Mouse (Mus musculus) embryonic stem cell, embryonic (primary cell): ENCODE measurements around the gene Rftn2.

Experiments
- CTCF ChIA-PET, 4 experiments: fragments of 300-600 bp in 2 of 4; fragments of 350-600 bp in 2 of 4; sonication (Branson Sonifier 250); formaldehyde crosslinking; loops; one replicate each; lab custom pipeline; 2022; ENCODE audit warnings: inconsistent platforms in 2 of 4; lab: Charles Lee
- POLR2A ChIA-PET, 4 experiments: fragments of 300-600 bp in 2 of 4; fragments of 350-600 bp in 2 of 4; sonication (Branson Sonifier 250); formaldehyde crosslinking; loops; one replicate each; lab custom pipeline; 2022; ENCODE audit warnings: antibody characterized with exemption in 4 of 4, inconsistent platforms in 1 of 4; lab: Charles Lee

The Rftn2 gene

GRCm38 (mm10) chr1:55195021-55195420 is 31.6 kb downstream of the Rftn2 start:
- CTCF ChIA-PET, result interaction anchor here (0.7 to 2.4 kb wide), 11 partner anchors 9 to 679 kb away, joined by 3 to 16 read pairs (median 3); partner anchors contain the start of gene Boll (in 3 of the 4)
- POLR2A ChIA-PET, result interaction anchor here in 3 of 4 experiments (0.7 to 4.9 kb wide), 12 partner anchors 8 to 102 kb away, joined by 3 to 24 read pairs (median 4); partner anchors contain the start of gene Mars2 (in 1 of the 3)

- ChIA-PET CTCF (interaction anchor here in 3 of 4 experiments (0.5 to 2.6 kb wide), 11 partner anchors 9 to 680 kb away, joined by 3 to 16 read pairs (median 4); partner anchors contain the start of genes Boll (in 2 of the 3) and Mars2 (in 1 of the 3)), POLR2A (interaction anchor here in 3 of 4 experiments (0.7 to 4.9 kb wide), 18 partner anchors 9 to 562 kb away, joined by 3 to 24 read pairs (median 4); partner anchors contain the start of genes Mars2 (in 1 of the 3), Mob4 (in 1 of the 3) and Rftn2 (in 1 of the 3))
Measured at GRCm38 (mm10) chr1:55194064-55194915, 32.3 kb downstream of the Rftn2 start.

- POLR2A ChIA-PET, result interaction anchor here (0.6 to 4.9 kb wide), 19 partner anchors 9 to 101 kb away, joined by 3 to 24 read pairs (median 4); partner anchors contain the start of genes Mars2 (in 1 of the 4), Mob4 (in 1 of the 4) and Rftn2 (in 1 of the 4)
- CTCF ChIA-PET, result interaction anchor here in 3 of 4 experiments (0.6 to 2.6 kb wide), 21 partner anchors 10 to 757 kb away, joined by 3 to 17 read pairs (median 5); partner anchors contain the start of genes Boll (in 1 of the 3), Mars2 (in 1 of the 3) and Mob4 (in 1 of the 3)
Measured at GRCm38 (mm10) chr1:55193316-55193715, 33.3 kb downstream of the Rftn2 start.

GRCm38 (mm10) chr1:55192824-55193223 is 33.8 kb downstream of the Rftn2 start:
- ChIA-PET POLR2A (interaction anchor here in 3 of 4 experiments (0.7 to 4.9 kb wide), 18 partner anchors 9 to 101 kb away, joined by 3 to 24 read pairs (median 4); partner anchors contain the start of genes Mars2 (in 2 of the 3) and Rftn2 (in 1 of the 3)), CTCF (interaction anchor here (0.5 to 2.6 kb wide), 23 partner anchors 9 to 189 kb away, joined by 3 to 17 read pairs (median 5); partner anchors contain the start of genes Boll (in 2 of the 4), Mars2 (in 1 of the 4) and Mob4 (in 1 of the 4))

- ChIA-PET CTCF (interaction anchor here (0.5 to 2.6 kb wide), 16 partner anchors 12 to 190 kb away, joined by 3 to 17 read pairs (median 4); partner anchors contain the start of genes Boll (in 2 of the 4) and Mars2 (in 1 of the 4)), POLR2A (interaction anchor here in 3 of 4 experiments (0.5 to 4.9 kb wide), 12 partner anchors 9 to 113 kb away, joined by 3 to 24 read pairs (median 4); partner anchors contain the start of gene Mars2 (in 2 of the 3))
Measured at GRCm38 (mm10) chr1:55192015-55192414, 34.6 kb downstream of the Rftn2 start.

GRCm38 (mm10) chr1:55186592-55187210 is 39.9 kb downstream of the Rftn2 start:
- CTCF ChIA-PET, result interaction anchor here in 3 of 4 experiments (0.6 to 0.8 kb wide), 4 partner anchors 8 to 220 kb away, joined by 3 read pairs; no protein-coding TSS in a partner anchor
- POLR2A ChIA-PET, result interaction anchor here in 2 of 4 experiments (0.7 to 1.3 kb wide), 6 partner anchors 8 to 56 kb away, joined by 3 to 5 read pairs (median 3); partner anchors contain the start of gene Mob4 (in 1 of the 2)

GRCm38 (mm10) chr1:55185718-55186117 is 40.9 kb downstream of the Rftn2 start:
- CTCF ChIA-PET, result interaction anchor here in 2 of 4 experiments (0.6 to 1.3 kb wide), 7 partner anchors 9 to 143 kb away, joined by 3 to 5 read pairs (median 3); no protein-coding TSS in a partner anchor
- POLR2A ChIA-PET, result interaction anchor here in 1 of 4 experiments (0.6 kb wide), 1 partner anchor 95 kb away, joined by 3 read pairs; no protein-coding TSS in a partner anchor

GRCm38 (mm10) chr1:55182392-55182791 is 44.2 kb downstream of the Rftn2 start:
- ChIA-PET CTCF (interaction anchor here in 1 of 4 experiments (1.9 kb wide), 1 partner anchor 11 kb away, joined by 7 read pairs; no protein-coding TSS in a partner anchor), POLR2A (interaction anchor here in 1 of 4 experiments (1.0 to 2.0 kb wide), 3 partner anchors 10 to 19 kb away, joined by 3 to 7 read pairs (median 4); no protein-coding TSS in a partner anchor)

- CTCF ChIA-PET, result interaction anchor here in 3 of 4 experiments (0.6 to 1.7 kb wide), 5 partner anchors 12 to 183 kb away, joined by 3 to 5 read pairs (median 3); partner anchors contain the start of genes Boll (in 1 of the 3) and Mars2 (in 1 of the 3)
Measured at GRCm38 (mm10) chr1:55179917-55180566, 46.5 kb downstream of the Rftn2 start.

GRCm38 (mm10) chr1:55174558-55175034 is 52.0 kb downstream of the Rftn2 start:
- ChIA-PET POLR2A (no interaction called here), CTCF (no interaction called here)

More at GRCm38 (mm10) chr1:55179917-55180566, 46.5 kb downstream of the Rftn2 start:
- POLR2A ChIA-PET, result interaction anchor here in 2 of 4 experiments (1.0 to 1.6 kb wide), 3 partner anchors 11 to 695 kb away, joined by 3 read pairs; no protein-coding TSS in a partner anchor

- ChIA-PET POLR2A (interaction anchor here in 1 of 4 experiments (0.8 kb wide), 1 partner anchor 77 kb away, joined by 4 read pairs; no protein-coding TSS in a partner anchor), CTCF (no interaction called here)
Measured at GRCm38 (mm10) chr1:55173720-55174557, 52.6 kb downstream of the Rftn2 start.

- POLR2A ChIA-PET, result interaction anchor here in 3 of 4 experiments (0.6 to 1.4 kb wide), 10 partner anchors 11 to 132 kb away, joined by 3 to 5 read pairs (median 3); partner anchors contain the start of genes Hspd1 (in 1 of the 3) and Hspe1 (in 1 of the 3)
Measured at GRCm38 (mm10) chr1:55171361-55172325, 54.9 kb downstream of the Rftn2 start.

GRCm38 (mm10) chr1:55168591-55168990 is 58.0 kb downstream of the Rftn2 start:
- POLR2A ChIA-PET, result interaction anchor here in 2 of 4 experiments (0.6 to 1.8 kb wide), 4 partner anchors 9 to 731 kb away, joined by 3 to 7 read pairs (median 4); no protein-coding TSS in a partner anchor
- CTCF ChIA-PET, result interaction anchor here in 1 of 4 experiments (0.9 kb wide), 1 partner anchor 9 kb away, joined by 4 read pairs; no protein-coding TSS in a partner anchor

More at GRCm38 (mm10) chr1:55171361-55172325, 54.9 kb downstream of the Rftn2 start:
- CTCF ChIA-PET, result interaction anchor here in 2 of 4 experiments (0.6 to 1.7 kb wide), 2 partner anchors 15 to 22 kb away, joined by 3 to 4 read pairs; no protein-coding TSS in a partner anchor

- CTCF ChIA-PET, result interaction anchor here in 1 of 4 experiments (0.7 kb wide), 1 partner anchor 32 kb away, joined by 4 read pairs; no protein-coding TSS in a partner anchor
- POLR2A ChIA-PET, result interaction anchor here in 1 of 4 experiments (1.8 kb wide), 1 partner anchor 8 kb away, joined by 5 read pairs; no protein-coding TSS in a partner anchor
Measured at GRCm38 (mm10) chr1:55167560-55167959, 59.0 kb downstream of the Rftn2 start.
